Mouse (Mus musculus): ENCODE results near the gene Krtcap3. TPM values are rescaled to one million over a fixed set of nuclear protein-coding genes. Genes with fewer than 3 reads are reported as not detected.

Krtcap3 gene
- polyA plus RNA-seq, 1 experiment from 2014 or later = 50.4 TPM

DNA sequence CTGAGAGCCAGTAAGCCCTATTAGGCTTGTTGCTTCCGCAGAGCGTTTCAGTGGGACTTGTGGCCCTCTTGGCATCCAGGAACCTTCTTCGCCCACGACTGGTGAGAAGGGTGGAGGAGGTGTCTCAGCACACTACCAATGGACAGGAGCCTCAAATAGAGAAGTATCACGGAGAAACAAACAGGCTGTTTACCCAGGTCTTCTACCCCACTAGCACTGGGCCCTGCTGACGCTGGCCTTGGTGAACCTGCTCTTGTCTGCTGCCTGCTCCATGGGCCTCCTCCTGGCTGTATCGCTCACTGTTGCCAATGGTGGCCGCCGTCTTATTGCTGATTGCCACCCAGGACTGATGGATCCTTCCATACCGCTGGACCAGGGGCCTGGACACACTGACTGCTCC is 660 bp downstream of the Krtcap3 start:
- peaks cover 3% of the 10 kb centered on the region; the same call in 1 of the 2 replicates for H3K4me1 ChIP-seq (ENCODE audit: insufficient read depth, low read depth, low read length)
- peak overlapping the region; percentile 43 for H3K27ac ChIP-seq (ENCODE audit: low read length)
- no peaks in the 10 kb centered on the region for H3K27me3 ChIP-seq (replicated peaks; ENCODE audit: insufficient read depth, low read length)
- H3K9ac ChIP-seq (replicated peaks; ENCODE audit: low read depth) = peak overlapping the region; percentile 32; the same call in 1 of the 2 replicates
- whole genome bisulfite sequencing = 51% methylated on average over 10 of the region's 10 CpGs
- peak overlapping the region; percentile 54 for H3K4me2 ChIP-seq (replicated peaks; ENCODE audit: low read depth, low read length)
- H3K36me3 ChIP-seq (ENCODE audit: insufficient read depth, low read length) = peaks cover 42% of the 10 kb centered on the region
- peak overlapping the region; percentile 28; the same call in 1 of the 2 replicates for H3K4me3 ChIP-seq (ENCODE audit: low read depth, low read length)
- DNase-seq (ENCODE audit: low spot score) (no peak), ATAC-seq (no peak)
- TF ChIP-seq CTCF (IDR thresholded peaks at IDR 0.05) (no peak), EP300 (IDR thresholded peaks at IDR 0.05) (no peak)
- no peaks in the 10 kb centered on the region for H3K9me3 ChIP-seq (ENCODE audit: low read length)

- peak overlapping the region; percentile 43; the same call in 1 of the 2 replicates for H3K27ac ChIP-seq (ENCODE audit: low read length)
- peaks cover 3% of the 10 kb centered on the region; the same call in 1 of the 2 replicates for H3K4me1 ChIP-seq (ENCODE audit: insufficient read depth, low read depth, low read length)
- TF ChIP-seq CTCF (IDR thresholded peaks at IDR 0.05) (no peak), EP300 (IDR thresholded peaks at IDR 0.05) (no peak)
- WGBS = 70% methylated on average over 16 of the region's 16 CpGs
- peak overlapping the region; percentile 54; the same call in 1 of the 2 replicates for H3K4me2 ChIP-seq (replicated peaks; ENCODE audit: low read depth, low read length)
- no peak overlapping the region; the same call in 1 of the 2 replicates for H3K9ac ChIP-seq (replicated peaks; ENCODE audit: low read depth)
- DNase-seq (ENCODE audit: low spot score) (no peak), ATAC-seq (no peak)
- H3K27me3 ChIP-seq (replicated peaks; ENCODE audit: insufficient read depth, low read length) = no peaks in the 10 kb centered on the region
- peaks cover 34% of the 10 kb centered on the region for H3K36me3 ChIP-seq (ENCODE audit: insufficient read depth, low read length)
- no peak overlapping the region for H3K4me3 ChIP-seq (ENCODE audit: low read depth, low read length)
- H3K9me3 ChIP-seq (ENCODE audit: low read length) = no peaks in the 10 kb centered on the region
Measured at GRCm38 (mm10) chr5:31252795-31253545, 1.5 kb downstream of the Krtcap3 start.

DNA sequence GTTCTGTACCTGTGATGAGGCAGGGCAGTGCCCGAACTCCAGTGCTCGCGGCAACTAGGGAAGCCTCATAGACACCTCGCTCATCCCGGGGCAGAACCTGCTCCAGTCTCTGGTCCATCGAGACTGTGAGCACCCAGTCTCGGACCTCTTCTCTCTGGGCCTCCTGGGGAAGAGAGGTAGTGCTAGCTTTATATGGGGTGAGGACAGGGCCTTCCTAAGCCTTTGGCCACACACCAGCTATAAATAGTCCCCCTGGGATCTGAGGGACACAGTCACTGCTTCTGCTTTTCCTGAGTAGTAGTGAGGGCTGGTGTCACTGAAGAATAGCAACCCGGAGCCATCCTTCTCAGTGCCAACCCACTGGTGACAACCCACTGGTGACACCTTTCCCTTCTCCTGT is 2.3 kb downstream of the Krtcap3 start:
- Histone ChIP-seq H3K4me3 (ENCODE audit: low read depth, low read length) (no peak overlapping the region), H3K9me3 (ENCODE audit: low read length) (no peaks in the 10 kb centered on the region), H3K4me2 (replicated peaks; ENCODE audit: low read depth, low read length) (peak overlapping the region; percentile 28; the same call in 1 of the 2 replicates), H3K9ac (replicated peaks; ENCODE audit: low read depth) (no peak overlapping the region), H3K27ac (ENCODE audit: low read length) (peak overlapping the region; percentile 80), H3K36me3 (ENCODE audit: insufficient read depth, low read length) (peaks cover 28% of the 10 kb centered on the region), H3K4me1 (ENCODE audit: insufficient read depth, low read depth, low read length) (peaks cover 3% of the 10 kb centered on the region; the same call in 1 of the 2 replicates), H3K27me3 (replicated peaks; ENCODE audit: insufficient read depth, low read length) (no peaks in the 10 kb centered on the region)
- WGBS = 89% methylated on average over 8 of the region's 8 CpGs
- ATAC-seq (no peak), DNase-seq (ENCODE audit: low spot score) (peak; percentile 9)
- TF ChIP-seq EP300 (IDR thresholded peaks at IDR 0.05) (no peak), CTCF (IDR thresholded peaks at IDR 0.05) (no peak)

DNA sequence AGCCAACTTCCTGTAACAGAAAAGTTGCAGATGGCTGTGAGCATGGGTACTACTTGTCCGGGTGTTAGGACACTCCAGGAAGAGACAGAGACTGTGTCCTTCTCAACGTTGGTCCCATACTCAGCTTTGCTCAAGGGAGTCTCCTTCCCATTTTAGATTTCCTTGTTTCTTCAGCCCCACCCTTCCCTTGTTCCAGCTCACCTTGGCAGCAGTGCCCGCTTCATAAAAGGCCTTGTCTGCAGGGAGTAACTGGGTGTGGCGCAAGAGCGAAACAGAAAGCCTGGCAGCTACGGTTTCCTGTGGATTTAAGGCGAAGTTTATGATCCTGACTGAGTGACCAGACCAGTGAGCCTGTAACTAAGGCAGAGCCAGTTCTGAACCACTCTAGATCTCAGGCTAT is 3.0 kb downstream of the Krtcap3 start:
- Histone ChIP-seq H3K4me2 (replicated peaks; ENCODE audit: low read depth, low read length) (peak overlapping the region; percentile 28; the same call in 1 of the 2 replicates), H3K27me3 (replicated peaks; ENCODE audit: insufficient read depth, low read length) (no peaks in the 10 kb centered on the region), H3K4me3 (ENCODE audit: low read depth, low read length) (no peak overlapping the region), H3K9ac (replicated peaks; ENCODE audit: low read depth) (no peak overlapping the region), H3K9me3 (ENCODE audit: low read length) (no peaks in the 10 kb centered on the region), H3K4me1 (ENCODE audit: insufficient read depth, low read depth, low read length) (peaks cover 3% of the 10 kb centered on the region; the same call in 1 of the 2 replicates), H3K27ac (ENCODE audit: low read length) (peak overlapping the region; percentile 80), H3K36me3 (ENCODE audit: insufficient read depth, low read length) (peaks cover 23% of the 10 kb centered on the region)
- TF ChIP-seq CTCF (IDR thresholded peaks at IDR 0.05) = no peak
- TF ChIP-seq EP300 (IDR thresholded peaks at IDR 0.05) = peak; percentile 55; the same call in 1 of the 2 replicates
- 28% methylated on average over 7 of the region's 7 CpGs for whole genome bisulfite sequencing
- DNase-seq (ENCODE audit: low spot score) (peak; percentile 92), ATAC-seq (peak; percentile 67)

DNA sequence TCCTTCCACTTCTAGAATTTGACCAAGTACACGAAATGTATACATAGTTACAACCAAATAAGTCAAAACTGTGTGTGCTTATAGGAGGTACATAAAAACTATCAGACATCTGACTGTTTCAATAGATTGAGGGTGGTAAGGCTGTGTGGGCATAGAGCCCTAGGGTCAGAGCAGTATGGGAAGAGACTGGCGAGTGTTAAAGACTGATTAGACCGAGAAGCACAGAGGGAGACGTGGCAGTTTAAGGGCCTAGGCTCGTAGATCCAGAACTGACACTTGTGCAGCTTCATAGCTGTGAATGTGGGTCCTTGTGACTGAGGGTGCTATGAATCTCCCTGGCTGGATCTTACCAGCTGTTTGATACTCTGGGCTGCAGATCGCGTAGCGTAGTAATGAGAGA is 3.4 kb downstream of the Krtcap3 start:
- WGBS = 74% methylated on average over 8 of the region's 8 CpGs
- no peaks in the 10 kb centered on the region for H3K9me3 ChIP-seq (ENCODE audit: low read length)
- no peak overlapping the region for H3K4me3 ChIP-seq (ENCODE audit: low read depth, low read length)
- H3K36me3 ChIP-seq (ENCODE audit: insufficient read depth, low read length) = peaks cover 18% of the 10 kb centered on the region
- no peak overlapping the region for H3K9ac ChIP-seq (replicated peaks; ENCODE audit: low read depth)
- no peak for DNase-seq (ENCODE audit: low spot score)
- H3K4me1 ChIP-seq (ENCODE audit: insufficient read depth, low read depth, low read length) = peaks cover 3% of the 10 kb centered on the region; the same call in 1 of the 2 replicates
- peak overlapping the region; percentile 28; the same call in 1 of the 2 replicates for H3K4me2 ChIP-seq (replicated peaks; ENCODE audit: low read depth, low read length)
- H3K27me3 ChIP-seq (replicated peaks; ENCODE audit: insufficient read depth, low read length) = no peaks in the 10 kb centered on the region
- H3K27ac ChIP-seq (ENCODE audit: low read length) = peak overlapping the region; percentile 80
- no peak for ATAC-seq
- TF ChIP-seq CTCF (IDR thresholded peaks at IDR 0.05) (no peak), EP300 (IDR thresholded peaks at IDR 0.05) (no peak)

- H3K27ac ChIP-seq (ENCODE audit: low read length) = peak overlapping the region; percentile 16
- WGBS = 88% methylated on average over 2 of the region's 2 CpGs
- no peak overlapping the region for H3K9ac ChIP-seq (replicated peaks; ENCODE audit: low read depth)
Measured at GRCm38 (mm10) chr5:31255381-31255780, 3.9 kb downstream of the Krtcap3 start.

More at GRCm38 (mm10) chr5:31255381-31255780, 3.9 kb downstream of the Krtcap3 start:
- TF ChIP-seq CTCF (IDR thresholded peaks at IDR 0.05) (no peak), EP300 (IDR thresholded peaks at IDR 0.05) (no peak)
- no peak overlapping the region for H3K4me2 ChIP-seq (replicated peaks; ENCODE audit: low read depth, low read length)
- H3K4me3 ChIP-seq (ENCODE audit: low read depth, low read length) = no peak overlapping the region
- peaks cover 3% of the 10 kb centered on the region; the same call in 1 of the 2 replicates for H3K4me1 ChIP-seq (ENCODE audit: insufficient read depth, low read depth, low read length)
- H3K27me3 ChIP-seq (replicated peaks; ENCODE audit: insufficient read depth, low read length) = no peaks in the 10 kb centered on the region
- no peaks in the 10 kb centered on the region for H3K9me3 ChIP-seq (ENCODE audit: low read length)
- ATAC-seq = no peak
- DNase-seq (ENCODE audit: low spot score) = no peak
- peaks cover 13% of the 10 kb centered on the region; the same call in 1 of the 2 replicates for H3K36me3 ChIP-seq (ENCODE audit: insufficient read depth, low read length)

Measured in lung, postnatal 0 days (tissue).